Mouse (Mus musculus): ENCODE measurements around the gene Rfwd3.
A peak's percentile ranks its signal among the peaks of the same experiment; 100 is the strongest.

DNA sequence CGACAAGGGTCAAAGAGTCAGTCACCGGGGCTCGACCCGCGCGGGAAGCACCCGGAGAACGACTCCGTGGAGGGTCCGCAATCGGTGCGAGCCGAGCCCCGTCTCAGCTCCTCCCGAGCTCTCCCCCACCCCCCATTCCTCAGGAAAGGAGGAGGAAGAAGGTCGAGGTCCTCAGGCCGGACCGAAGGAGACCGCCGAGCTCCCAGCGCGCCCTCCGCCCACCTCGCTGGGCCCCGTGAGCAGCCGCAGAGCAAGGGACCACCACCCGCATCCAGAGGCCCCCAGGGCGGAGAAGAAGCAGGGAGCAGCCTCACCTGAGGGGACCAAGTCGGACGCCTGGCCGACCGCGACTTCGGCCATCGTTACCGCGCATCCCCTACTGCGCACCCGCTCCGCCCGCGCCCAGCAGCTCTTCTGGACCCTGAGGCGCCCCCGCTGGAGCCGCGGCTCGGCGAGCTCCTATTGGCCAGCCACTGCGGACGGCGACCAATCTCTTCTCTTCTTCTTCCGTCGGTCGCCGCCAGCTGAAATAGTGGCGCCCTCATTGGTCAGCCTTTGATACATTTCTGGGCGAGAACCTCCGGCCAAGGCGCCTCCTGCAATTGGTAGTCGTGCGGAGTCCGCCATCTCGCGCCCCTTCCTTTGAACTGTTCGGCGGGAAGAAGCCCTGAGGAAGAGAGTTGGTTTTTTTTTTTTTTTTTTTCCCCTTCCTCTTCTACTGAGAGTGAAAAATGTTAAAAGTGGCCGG, at the start of gene Rfwd3:
- peak; percentile 79 for TF ChIP-seq HCFC1 (IDR thresholded peaks at IDR 0.05; ENCODE audit: low read depth, low read length)
- TF ChIP-seq EP300 (IDR thresholded peaks at IDR 0.05; ENCODE audit: low read length), result 0 out of 2 replicates have a peak, but pooled peaks have one; percentile 21
- peak; percentile 65 for TF ChIP-seq ELF1 (IDR thresholded peaks at IDR 0.05; ENCODE audit: low read depth, low read length)
- peak; percentile 91 for TF ChIP-seq POLR2A (IDR thresholded peaks at IDR 0.05; ENCODE audit: low read depth, low read length)
- TF ChIP-seq GABPA (IDR thresholded peaks at IDR 0.05; ENCODE audit: insufficient replicate concordance, low read depth, low read length), result no peak
- TF ChIP-seq ETS1 (conservative IDR thresholded peaks at IDR 0.05; ENCODE audit: low read depth, low read length), result no peak
- TF ChIP-seq CTCF (conservative IDR thresholded peaks at IDR 0.05 in 1 of 2, IDR thresholded peaks at IDR 0.05 in 1 of 2; ENCODE audit: low read depth in 2 of 2, low read length in 2 of 2), result peak in 1 of 2 experiments; percentile 6; a peak in 1 of 4 replicates
- no peak for TF ChIP-seq USF2 (conservative IDR thresholded peaks at IDR 0.05; ENCODE audit: low read depth, low read length)
- no peak for TF ChIP-seq CHD1 (IDR thresholded peaks at IDR 0.05; ENCODE audit: low read depth, low read length)
